Comparison of ENCODE assay signal across 14 mouse cellular contexts in genomic region chr2:80851056-80851455, GRCm38 (mm10).
A peak's percentile ranks its signal among the peaks of the same experiment; 100 is the strongest.
DNase-seq lines count a peak whose midpoint lies in the region.
"Had no signal": no experiment of that assay in that cellular context is flagged by ENCODE, and none has a peak within 500 bp of the region (broad histone marks: within the 10 kb centered on the region; RNA-seq: fewer than 3 reads in every experiment).

No protein-coding gene starts in this region.

- DNase-seq in layer of hippocampus, adult 11-12 months (ENCODE audit: low spot score) = peak; percentile 25
- no peak for DNase-seq in layer of hippocampus, adult 9-10 months (ENCODE audit: low spot score)
- peak; percentile 51 for DNase-seq in 3T3-L1 (ENCODE audit: low read depth, low spot score)
- DNase-seq in embryonic facial prominence, embryonic 10.5 days (ENCODE audit: low spot score) = peak; percentile 13
- peak; percentile 3 to 30 for DNase-seq in left cerebral cortex, postnatal 25 days (ENCODE audit: low spot score in 2 of 2)
- DNase-seq in ovary, postnatal 14 days (ENCODE audit: low spot score) = no peak
- DNase-seq in thymus, postnatal 36 days = no peak
- DNase-seq: adrenal gland, postnatal 14 days; cerebellum, adult 18-20 months; kidney, postnatal 36 days; liver, embryonic 13.5 days had no signal

- H3K4me3 ChIP-seq in embryonic facial prominence, embryonic 10.5 days = no peak overlapping the region
- H3K4me3 ChIP-seq: embryonic facial prominence, embryonic 12.5 days; liver, embryonic 13.5 days had no signal

- H3K27ac ChIP-seq in embryonic facial prominence, embryonic 10.5 days (replicated peaks) = no peak overlapping the region
- H3K27ac ChIP-seq: embryonic facial prominence, embryonic 12.5 days; liver, embryonic 13.5 days; macrophage had no signal

- H3K27me3 ChIP-seq in embryonic facial prominence, embryonic 10.5 days (replicated peaks; ENCODE audit: low read depth, poor library complexity, severe bottlenecking) = no peaks in the 10 kb centered on the region
- H3K27me3 ChIP-seq: CH12.LX; embryonic facial prominence, embryonic 12.5 days; liver, embryonic 13.5 days had no signal

- no peaks in the 10 kb centered on the region for H3K36me3 ChIP-seq in embryonic facial prominence, embryonic 10.5 days (replicated peaks)
- H3K36me3 ChIP-seq: embryonic facial prominence, embryonic 12.5 days; liver, embryonic 13.5 days had no signal

- WGBS in embryonic facial prominence, embryonic 10.5 days = 40% methylated on average over 1 of the region's 1 CpGs

- H3K9me3 ChIP-seq in embryonic facial prominence, embryonic 10.5 days = no peaks in the 10 kb centered on the region
- H3K9me3 ChIP-seq: embryonic facial prominence, embryonic 12.5 days; liver, embryonic 13.5 days had no signal

- peaks cover 18% of the 10 kb centered on the region for H3K4me1 ChIP-seq in embryonic facial prominence, embryonic 10.5 days
- H3K4me1 ChIP-seq: embryonic facial prominence, embryonic 12.5 days; liver, embryonic 13.5 days had no signal

- intact Hi-C loops in left cerebral cortex, postnatal 25 days (cut with DNase I) = no loop called here

Comparison
In these comparisons a context has a peak if more than half of its experiments do, and no peak if none do; other contexts are left out.
1. DNase-seq: peak in layer of hippocampus, adult 11-12 months (single experiment), 3T3-L1 (single experiment), embryonic facial prominence, embryonic 10.5 days (single experiment) and left cerebral cortex, postnatal 25 days (2 of 2); none in layer of hippocampus, adult 9-10 months (single experiment), ovary, postnatal 14 days (single experiment) and thymus, postnatal 36 days (0 of 2).